Mouse (Mus musculus) spleen, adult 2 months (tissue): ENCODE data around the gene Sbk1.

Source experiments
- CTCF ChIP-seq: fragments of 200-500 bp; IDR thresholded peaks from 2 replicates; pipeline ENCODE4 v1.5.1; 2011; ENCODE audit warnings: mild to moderate bottlenecking, inconsistent platforms; ENCODE audit not compliant: insufficient read depth, insufficient read length, insufficient replicate concordance; ENCODE audit errors: extremely low read depth
- POLR2A ChIP-seq: fragments of 200-500 bp; IDR thresholded peaks from 2 replicates; pipeline ENCODE4 v1.6.1; 2011; ENCODE audit warnings: low read depth, low read length, inconsistent platforms

DNA sequence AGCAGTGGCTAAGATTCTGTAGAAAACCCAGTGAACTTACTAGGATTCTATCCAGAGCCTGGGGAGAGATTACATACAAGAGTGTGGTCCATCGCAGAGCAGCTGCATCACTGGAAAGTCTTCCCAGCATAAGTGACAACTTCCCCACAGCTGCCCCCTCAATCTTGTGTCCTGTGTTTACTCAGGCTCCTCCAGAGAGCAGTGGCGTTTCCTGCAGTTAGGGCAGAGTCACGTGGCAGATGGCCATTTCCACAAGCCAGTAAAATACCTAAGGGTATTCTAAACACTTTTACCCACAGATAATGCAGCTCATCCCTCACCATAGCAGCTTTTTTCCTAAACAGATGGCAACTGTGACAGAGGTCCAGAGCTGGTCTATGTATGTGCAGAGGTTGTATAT is 52.4 kb downstream of the Sbk1 start:
- TF ChIP-seq POLR2A (no peak), CTCF (no peak)
